Mouse (Mus musculus): Measurements from ENCODE around the gene Cdk19.

The Cdk19 gene

GRCm38 (mm10) chr10:40370156-40370555 lies 30.8 kb downstream of the Cdk19 start:
- ChIA-PET POLR2A (interaction anchor here in 3 of 4 experiments (0.5 to 6.9 kb wide), 18 partner anchors 10 to 1627 kb away, joined by 3 to 50 read pairs (median 6); partner anchors contain the start of genes Amd1 (in 1 of the 3) and Gtf3c6 (in 1 of the 3)), CTCF (interaction anchor here in 1 of 4 experiments (1.2 kb wide), 1 partner anchor 69 kb away, joined by 3 read pairs; no protein-coding TSS in a partner anchor)

GRCm38 (mm10) chr10:40371184-40371913 lies 32.0 kb downstream of the Cdk19 start:
- ChIA-PET POLR2A (interaction anchor here (0.5 to 6.9 kb wide), 37 partner anchors 9 to 656 kb away, joined by 3 to 50 read pairs (median 4); partner anchors contain the start of genes Gtf3c6 (in 2 of the 4) and Amd1 (in 1 of the 4)), CTCF (interaction anchor here in 2 of 4 experiments (0.7 to 1.3 kb wide), 3 partner anchors 151 to 311 kb away, joined by 3 to 5 read pairs (median 4); no protein-coding TSS in a partner anchor)

GRCm38 (mm10) chr10:40371914-40372675 lies 32.7 kb downstream of the Cdk19 start:
- ChIA-PET POLR2A (interaction anchor here (0.5 to 6.9 kb wide), 36 partner anchors 8 to 656 kb away, joined by 3 to 50 read pairs (median 4); partner anchors contain the start of genes Gtf3c6 (in 2 of the 4) and Amd1 (in 1 of the 4)), CTCF (interaction anchor here in 2 of 4 experiments (0.7 to 1.3 kb wide), 3 partner anchors 150 to 310 kb away, joined by 3 to 5 read pairs (median 4); no protein-coding TSS in a partner anchor)

GRCm38 (mm10) chr10:40373749-40374148 lies 34.4 kb downstream of the Cdk19 start:
- ChIA-PET POLR2A (interaction anchor here in 2 of 4 experiments (0.7 to 1.4 kb wide), 7 partner anchors 12 to 73 kb away, joined by 3 to 4 read pairs (median 3); no protein-coding TSS in a partner anchor), CTCF (no interaction called here)

- ChIA-PET CTCF (interaction anchor here in 1 of 4 experiments (0.9 kb wide), 1 partner anchor 35 kb away, joined by 3 read pairs; the partner anchor contains the start of gene Cdk19), POLR2A (interaction anchor here in 3 of 4 experiments (0.8 to 1.8 kb wide), 10 partner anchors 10 to 116 kb away, joined by 3 to 14 read pairs (median 4); no protein-coding TSS in a partner anchor)
These were observed 35.5 kb downstream of the Cdk19 start for GRCm38 (mm10) chr10:40374828-40375227.

- POLR2A ChIA-PET: interaction anchor here in 3 of 4 experiments (0.6 to 2.2 kb wide), 7 partner anchors 8 to 118 kb away, joined by 3 to 9 read pairs (median 3); partner anchors contain the start of gene Gtf3c6 (in 1 of the 3)
- CTCF ChIA-PET: no interaction called here
These were observed 36.9 kb downstream of the Cdk19 start for GRCm38 (mm10) chr10:40376286-40376685.

- POLR2A ChIA-PET: interaction anchor here in 1 of 4 experiments (0.6 to 1.5 kb wide), 3 partner anchors 41 to 1616 kb away, joined by 3 to 4 read pairs (median 3); no protein-coding TSS in a partner anchor
- CTCF ChIA-PET: no interaction called here
These were observed 38.9 kb downstream of the Cdk19 start for GRCm38 (mm10) chr10:40378284-40378683.

- CTCF ChIA-PET: no interaction called here
- POLR2A ChIA-PET: interaction anchor here in 3 of 4 experiments (0.8 to 3.2 kb wide), 10 partner anchors 8 to 122 kb away, joined by 3 to 19 read pairs (median 6); partner anchors contain the start of gene Gtf3c6 (in 1 of the 3)
These were observed 40.3 kb downstream of the Cdk19 start for GRCm38 (mm10) chr10:40379682-40380081.

- CTCF ChIA-PET: no interaction called here
- POLR2A ChIA-PET: interaction anchor here in 3 of 4 experiments (0.6 to 2.0 kb wide), 15 partner anchors 9 to 127 kb away, joined by 3 to 11 read pairs (median 3); partner anchors contain the start of gene Gtf3c6 (in 2 of the 3)
These were observed 46.0 kb downstream of the Cdk19 start for GRCm38 (mm10) chr10:40385397-40385796.

- ChIA-PET CTCF (no interaction called here), POLR2A (interaction anchor here in 3 of 4 experiments (0.6 to 2.0 kb wide), 10 partner anchors 12 to 128 kb away, joined by 3 to 11 read pairs (median 3); partner anchors contain the start of gene Gtf3c6 (in 1 of the 3))
These were observed 46.8 kb downstream of the Cdk19 start for GRCm38 (mm10) chr10:40386126-40386525.

GRCm38 (mm10) chr10:40393447-40394143 lies 54.2 kb downstream of the Cdk19 start:
- ChIA-PET POLR2A (interaction anchor here in 2 of 4 experiments (0.7 to 1.8 kb wide), 7 partner anchors 9 to 97 kb away, joined by 3 to 6 read pairs (median 3); no protein-coding TSS in a partner anchor), CTCF (no interaction called here)

- CTCF ChIA-PET: no interaction called here
- POLR2A ChIA-PET: interaction anchor here in 2 of 4 experiments (0.5 to 1.5 kb wide), 4 partner anchors 18 to 141 kb away, joined by 3 to 6 read pairs (median 3); partner anchors contain the start of gene Gtf3c6 (in 1 of the 2)
These were observed 59.5 kb downstream of the Cdk19 start for GRCm38 (mm10) chr10:40398842-40399241.

GRCm38 (mm10) chr10:40399328-40399727 lies 60.0 kb downstream of the Cdk19 start:
- POLR2A ChIA-PET: interaction anchor here in 1 of 4 experiments (0.5 to 1.5 kb wide), 2 partner anchors 18 to 141 kb away, joined by 3 to 6 read pairs; partner anchors contain the start of gene Gtf3c6
- CTCF ChIA-PET: no interaction called here

GRCm38 (mm10) chr10:40400293-40400692 lies 60.9 kb downstream of the Cdk19 start:
- CTCF ChIA-PET: no interaction called here
- POLR2A ChIA-PET: no interaction called here

- ChIA-PET POLR2A (no interaction called here), CTCF (no interaction called here)
These were observed 67.3 kb downstream of the Cdk19 start for GRCm38 (mm10) chr10:40406655-40407054.

GRCm38 (mm10) chr10:40409336-40409735 lies 70.0 kb downstream of the Cdk19 start:
- ChIA-PET CTCF (no interaction called here), POLR2A (no interaction called here)

GRCm38 (mm10) chr10:40411370-40411769 lies 72.0 kb downstream of the Cdk19 start:
- POLR2A ChIA-PET: interaction anchor here in 2 of 4 experiments (0.6 to 1.3 kb wide), 2 partner anchors 21 to 63 kb away, joined by 4 to 6 read pairs; no protein-coding TSS in a partner anchor
- CTCF ChIA-PET: interaction anchor here in 1 of 4 experiments (0.6 kb wide), 1 partner anchor 105 kb away, joined by 3 read pairs; no protein-coding TSS in a partner anchor

- CTCF ChIA-PET: no interaction called here
- POLR2A ChIA-PET: no interaction called here
These were observed 77.6 kb downstream of the Cdk19 start for GRCm38 (mm10) chr10:40416944-40417343.
